Mouse (Mus musculus): ENCODE measurements around the gene Agmat. TPM values are rescaled to one million over a fixed set of nuclear protein-coding genes. Genes with fewer than 3 reads are reported as not detected.
"Not testable (repeated sequence)": the region's sequence is repeated elsewhere in the genome, so short reads cannot be mapped to it uniquely, and the experiment has no call there.

Agmat gene
- polyA plus RNA-seq, 1 experiment from 2014 or later, result not detected

GRCm38 (mm10) chr4:141773019-141773418 lies 26.5 kb downstream of the Agmat start:
- H3K4me1 ChIP-seq (replicated peaks; ENCODE audit: control insufficient read depth, insufficient read depth, low read length); H3K4me2 ChIP-seq (ENCODE audit: low read depth, low read length, severe bottlenecking); ATAC-seq (replicated peaks; ENCODE audit: low FRiP score); H3K27me3 ChIP-seq (ENCODE audit: control insufficient read depth, insufficient read depth, low read length); H3K36me3 ChIP-seq (ENCODE audit: control insufficient read depth, insufficient read depth, low read length); H3K9ac ChIP-seq (ENCODE audit: low read length); H3K9me3 ChIP-seq (ENCODE audit: control insufficient read depth, low read length); H3K4me3 ChIP-seq (ENCODE audit: low read depth, low read length); H3K27ac ChIP-seq (ENCODE audit: low read depth, low read length); DNase-seq (ENCODE audit: low spot score): not testable (repeated sequence)
- WGBS, result 78% methylated on average over 4 of the region's 4 CpGs

DNA sequence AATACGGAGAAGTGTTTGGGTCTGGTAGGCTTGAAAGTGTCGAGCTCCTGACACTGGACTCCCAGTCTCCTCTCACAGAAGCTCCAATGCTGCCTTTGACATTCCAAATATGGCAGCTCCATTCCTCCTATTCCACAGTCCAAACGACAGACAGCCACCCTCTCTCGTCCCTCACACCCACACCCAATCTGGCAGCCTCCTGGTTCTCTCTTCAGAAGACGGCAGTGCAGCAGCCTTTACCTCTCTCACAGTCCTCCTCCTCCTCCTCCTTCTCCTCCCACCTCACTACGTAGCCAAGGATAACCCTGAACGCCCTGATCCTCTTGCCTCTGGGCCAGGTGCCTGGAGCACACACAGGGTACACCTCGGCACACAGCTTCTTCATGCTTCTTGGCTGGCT lies 33.4 kb downstream of the Agmat start:
- Histone ChIP-seq H3K4me3 (ENCODE audit: low read depth, low read length) (no peak overlapping the region), H3K36me3 (ENCODE audit: control insufficient read depth, insufficient read depth, low read length) (no peaks in the 10 kb centered on the region; the same call in 1 of the 2 replicates), H3K9me3 (ENCODE audit: control insufficient read depth, low read length) (no peaks in the 10 kb centered on the region), H3K27ac (ENCODE audit: low read depth, low read length) (no peak overlapping the region), H3K4me2 (ENCODE audit: low read depth, low read length, severe bottlenecking) (no peak overlapping the region), H3K4me1 (replicated peaks; ENCODE audit: control insufficient read depth, insufficient read depth, low read length) (no peaks in the 10 kb centered on the region), H3K9ac (ENCODE audit: low read length) (no peak overlapping the region), H3K27me3 (ENCODE audit: control insufficient read depth, insufficient read depth, low read length) (no peaks in the 10 kb centered on the region)
- 93% methylated on average over 8 of the region's 8 CpGs for WGBS
- ATAC-seq (replicated peaks; ENCODE audit: low FRiP score), result no peak
- DNase-seq (ENCODE audit: low spot score), result no peak

DNA sequence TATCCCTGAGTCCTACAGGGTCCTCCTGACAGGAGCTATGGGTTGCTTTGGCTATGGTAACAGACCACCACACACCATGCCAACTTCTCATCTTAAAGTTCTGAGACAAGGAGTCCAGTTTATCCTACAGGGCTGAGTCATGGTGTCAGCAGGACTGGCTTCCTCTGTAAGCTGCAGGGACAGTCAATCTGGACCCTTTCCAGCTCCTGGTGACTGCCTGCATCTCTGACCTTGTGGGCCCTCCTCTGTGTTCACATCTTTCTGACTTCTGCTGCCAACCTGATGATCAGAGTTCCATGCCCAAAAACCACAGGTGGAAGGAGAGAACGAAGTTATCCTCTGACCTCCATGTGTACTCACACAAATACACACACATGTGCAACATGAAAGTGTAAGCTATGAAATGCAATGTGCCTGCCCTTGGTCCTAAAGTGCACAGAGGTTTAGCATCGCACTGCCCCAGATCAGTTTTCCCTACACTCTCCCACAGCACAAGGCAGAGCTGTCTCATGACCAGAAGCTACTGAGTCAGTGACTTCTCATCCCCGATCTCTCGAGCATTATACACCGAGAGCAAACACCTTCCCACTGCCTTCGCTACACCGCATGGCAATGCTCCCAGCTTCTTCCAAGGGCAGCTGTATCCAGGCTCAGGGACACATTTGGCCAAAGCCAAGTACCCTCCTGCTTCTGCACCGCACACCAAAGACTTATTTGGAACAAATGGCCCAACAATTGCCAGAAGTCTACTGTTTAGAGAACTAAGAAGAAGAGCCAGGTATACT lies 34.9 kb downstream of the Agmat start:
- no peak for ATAC-seq (replicated peaks; ENCODE audit: low FRiP score)
- WGBS, result 94% methylated on average over 8 of the region's 8 CpGs

DNA sequence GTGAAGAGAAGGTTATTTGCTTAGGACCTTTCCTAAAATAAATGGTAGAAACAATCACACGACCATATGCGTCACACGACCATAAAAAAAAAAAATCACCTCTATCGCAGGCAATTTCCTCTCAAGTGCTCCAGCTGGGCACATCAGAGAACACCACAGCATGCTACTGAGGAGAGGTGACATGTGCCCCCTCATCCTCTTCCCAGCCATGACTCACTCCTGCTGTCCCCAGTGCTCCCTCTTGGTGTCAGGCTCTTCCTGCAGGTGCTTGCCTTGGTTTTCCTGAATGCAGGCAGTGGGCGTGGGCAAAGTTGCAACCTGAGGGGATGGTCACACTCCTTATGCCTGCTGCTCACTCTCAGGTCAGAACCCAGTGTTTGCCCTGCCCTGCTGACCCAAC lies 38.4 kb downstream of the Agmat start:
- Histone ChIP-seq H3K4me3 (ENCODE audit: low read depth, low read length) (no peak overlapping the region), H3K9me3 (ENCODE audit: control insufficient read depth, low read length) (no peaks in the 10 kb centered on the region), H3K36me3 (ENCODE audit: control insufficient read depth, insufficient read depth, low read length) (no peaks in the 10 kb centered on the region), H3K4me2 (ENCODE audit: low read depth, low read length, severe bottlenecking) (no peak overlapping the region), H3K27me3 (ENCODE audit: control insufficient read depth, insufficient read depth, low read length) (no peaks in the 10 kb centered on the region), H3K4me1 (replicated peaks; ENCODE audit: control insufficient read depth, insufficient read depth, low read length) (peaks cover 1% of the 10 kb centered on the region), H3K9ac (ENCODE audit: low read length) (no peak overlapping the region), H3K27ac (ENCODE audit: low read depth, low read length) (no peak overlapping the region)
- DNase-seq (ENCODE audit: low spot score) (no peak), ATAC-seq (replicated peaks; ENCODE audit: low FRiP score) (no peak)
- WGBS, result 90% methylated on average over 5 of the region's 5 CpGs

More for the DNA sequence above, 34.9 kb downstream of the Agmat start:
- no peak overlapping the region for H3K9ac ChIP-seq (ENCODE audit: low read length)
- no peak overlapping the region for H3K27ac ChIP-seq (ENCODE audit: low read depth, low read length)
- no peak for DNase-seq (ENCODE audit: low spot score)
- no peaks in the 10 kb centered on the region for H3K27me3 ChIP-seq (ENCODE audit: control insufficient read depth, insufficient read depth, low read length)
- no peaks in the 10 kb centered on the region for H3K9me3 ChIP-seq (ENCODE audit: control insufficient read depth, low read length)
- H3K36me3 ChIP-seq (ENCODE audit: control insufficient read depth, insufficient read depth, low read length), result no peaks in the 10 kb centered on the region; the same call in 1 of the 2 replicates
- H3K4me2 ChIP-seq (ENCODE audit: low read depth, low read length, severe bottlenecking), result no peak overlapping the region
- H3K4me1 ChIP-seq (replicated peaks; ENCODE audit: control insufficient read depth, insufficient read depth, low read length), result no peaks in the 10 kb centered on the region
- no peak overlapping the region for H3K4me3 ChIP-seq (ENCODE audit: low read depth, low read length)

GRCm38 (mm10) chr4:141786141-141786540 lies 39.7 kb downstream of the Agmat start:
- no peak overlapping the region for H3K27ac ChIP-seq (ENCODE audit: low read depth, low read length)
- H3K4me3 ChIP-seq (ENCODE audit: low read depth, low read length), result no peak overlapping the region
- peaks cover 3% of the 10 kb centered on the region for H3K4me1 ChIP-seq (replicated peaks; ENCODE audit: control insufficient read depth, insufficient read depth, low read length)
- H3K36me3 ChIP-seq (ENCODE audit: control insufficient read depth, insufficient read depth, low read length), result no peaks in the 10 kb centered on the region
- no peaks in the 10 kb centered on the region for H3K27me3 ChIP-seq (ENCODE audit: control insufficient read depth, insufficient read depth, low read length)
- H3K9ac ChIP-seq (ENCODE audit: low read length), result no peak overlapping the region
- no peak overlapping the region for H3K4me2 ChIP-seq (ENCODE audit: low read depth, low read length, severe bottlenecking)
- ATAC-seq (replicated peaks; ENCODE audit: low FRiP score), result no peak
- 92% methylated on average over 13 of the region's 13 CpGs for WGBS
- no peak for DNase-seq (ENCODE audit: low spot score)
- no peaks in the 10 kb centered on the region for H3K9me3 ChIP-seq (ENCODE audit: control insufficient read depth, low read length)

DNA sequence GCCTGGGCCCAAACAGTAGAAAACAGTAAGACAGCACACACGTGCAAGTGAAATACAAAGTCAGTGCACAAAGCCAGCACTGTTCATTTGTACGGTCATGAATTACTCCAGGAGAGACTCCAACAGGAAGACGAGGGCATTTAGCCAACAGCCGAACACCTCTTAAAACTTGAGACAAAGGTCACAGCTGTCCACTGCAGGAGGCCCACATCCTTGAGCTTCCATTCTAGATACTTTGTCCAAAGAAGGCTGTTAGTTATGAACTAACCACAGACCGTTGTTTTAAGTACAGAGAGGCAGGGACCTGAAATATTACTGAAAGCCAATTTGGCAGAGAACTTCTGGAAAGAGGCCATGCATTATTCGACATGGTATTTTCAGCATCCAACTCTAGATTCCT lies 40.6 kb downstream of the Agmat start:
- DNase-seq (ENCODE audit: low spot score) (no peak), ATAC-seq (replicated peaks; ENCODE audit: low FRiP score) (no peak)
- Histone ChIP-seq H3K9ac (ENCODE audit: low read length) (no peak overlapping the region), H3K4me3 (ENCODE audit: low read depth, low read length) (no peak overlapping the region), H3K9me3 (ENCODE audit: control insufficient read depth, low read length) (no peaks in the 10 kb centered on the region), H3K27me3 (ENCODE audit: control insufficient read depth, insufficient read depth, low read length) (no peaks in the 10 kb centered on the region), H3K4me1 (replicated peaks; ENCODE audit: control insufficient read depth, insufficient read depth, low read length) (peaks cover 3% of the 10 kb centered on the region), H3K36me3 (ENCODE audit: control insufficient read depth, insufficient read depth, low read length) (no peaks in the 10 kb centered on the region), H3K4me2 (ENCODE audit: low read depth, low read length, severe bottlenecking) (no peak overlapping the region), H3K27ac (ENCODE audit: low read depth, low read length) (no peak overlapping the region)
- WGBS, result 88% methylated on average over 6 of the region's 6 CpGs

DNA sequence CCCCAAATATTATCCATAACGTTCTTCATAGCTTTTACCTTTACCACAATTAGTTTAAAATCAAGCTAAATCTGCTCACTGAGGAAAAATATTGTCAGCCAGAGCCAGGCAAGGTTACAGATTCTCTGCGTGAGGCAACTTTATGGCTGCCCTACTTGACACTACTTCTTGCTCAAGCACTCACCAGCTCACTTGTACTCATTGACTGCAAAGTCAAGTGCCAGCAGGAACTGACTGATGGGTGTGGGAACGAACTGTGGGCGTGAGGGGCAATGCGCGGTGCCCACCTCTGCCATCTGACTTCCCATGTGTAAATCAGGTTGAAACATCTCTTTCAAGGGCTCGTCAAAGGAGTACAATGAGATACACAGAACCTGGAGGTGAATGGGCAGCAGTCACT lies 41.0 kb downstream of the Agmat start:
- no peak for ATAC-seq (replicated peaks; ENCODE audit: low FRiP score)
- peaks cover 3% of the 10 kb centered on the region for H3K4me1 ChIP-seq (replicated peaks; ENCODE audit: control insufficient read depth, insufficient read depth, low read length)
- no peaks in the 10 kb centered on the region for H3K27me3 ChIP-seq (ENCODE audit: control insufficient read depth, insufficient read depth, low read length)
- no peak for DNase-seq (ENCODE audit: low spot score)
- no peak overlapping the region for H3K9ac ChIP-seq (ENCODE audit: low read length)
- WGBS, result 94% methylated on average over 7 of the region's 7 CpGs
- H3K36me3 ChIP-seq (ENCODE audit: control insufficient read depth, insufficient read depth, low read length), result no peaks in the 10 kb centered on the region
- H3K9me3 ChIP-seq (ENCODE audit: control insufficient read depth, low read length), result no peaks in the 10 kb centered on the region
- H3K27ac ChIP-seq (ENCODE audit: low read depth, low read length), result no peak overlapping the region
- no peak overlapping the region for H3K4me2 ChIP-seq (ENCODE audit: low read depth, low read length, severe bottlenecking)
- no peak overlapping the region for H3K4me3 ChIP-seq (ENCODE audit: low read depth, low read length)

DNA sequence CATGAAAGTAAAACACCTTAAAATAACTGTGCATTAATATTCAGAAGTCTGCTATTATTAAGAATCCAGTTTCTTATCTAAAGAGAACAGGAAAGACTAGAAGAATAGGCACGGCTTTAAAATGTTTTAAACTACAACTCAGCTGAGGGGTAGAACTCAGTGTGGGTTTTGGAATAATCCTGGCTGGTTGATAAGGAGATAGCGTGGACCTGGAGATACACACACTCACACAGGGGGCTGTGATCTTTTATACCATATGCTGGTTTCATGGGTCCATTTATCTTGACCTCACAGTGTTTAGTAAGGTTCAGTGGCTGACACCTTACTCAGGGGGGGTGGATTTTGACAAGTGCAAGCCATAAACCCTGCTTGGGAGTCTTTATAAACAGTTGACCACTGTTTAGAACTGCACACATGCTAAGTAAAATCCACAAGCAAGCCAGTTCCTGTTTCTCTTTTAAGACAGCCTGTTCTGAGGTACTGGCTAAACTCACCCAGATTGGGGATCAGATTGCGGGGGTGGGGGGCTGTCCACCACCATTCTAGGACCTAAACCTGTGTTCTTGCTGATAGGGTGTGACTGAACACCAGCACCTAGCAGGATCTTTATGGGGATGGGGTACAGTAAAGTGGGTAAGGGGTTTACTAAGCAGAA lies 43.2 kb downstream of the Agmat start:
- Histone ChIP-seq H3K4me3 (ENCODE audit: low read depth, low read length) (peak overlapping the region; percentile 81), H3K4me2 (ENCODE audit: low read depth, low read length, severe bottlenecking) (peak overlapping the region; percentile 80), H3K27ac (ENCODE audit: low read depth, low read length) (0 out of 2 replicates have a peak overlapping the region, but pooled peaks have one; percentile 2), H3K9me3 (ENCODE audit: control insufficient read depth, low read length) (no peaks in the 10 kb centered on the region), H3K27me3 (ENCODE audit: control insufficient read depth, insufficient read depth, low read length) (no peaks in the 10 kb centered on the region), H3K9ac (ENCODE audit: low read length) (peak overlapping the region; percentile 82), H3K36me3 (ENCODE audit: control insufficient read depth, insufficient read depth, low read length) (no peaks in the 10 kb centered on the region), H3K4me1 (replicated peaks; ENCODE audit: control insufficient read depth, insufficient read depth, low read length) (peaks cover 7% of the 10 kb centered on the region)
- DNase-seq (ENCODE audit: low spot score), result no peak
- no peak for ATAC-seq (replicated peaks; ENCODE audit: low FRiP score)
- WGBS, result 53% methylated on average over 3 of the region's 3 CpGs
